Comparison of ENCODE assay signal across 26 mouse cellular contexts in the genomic region with DNA sequence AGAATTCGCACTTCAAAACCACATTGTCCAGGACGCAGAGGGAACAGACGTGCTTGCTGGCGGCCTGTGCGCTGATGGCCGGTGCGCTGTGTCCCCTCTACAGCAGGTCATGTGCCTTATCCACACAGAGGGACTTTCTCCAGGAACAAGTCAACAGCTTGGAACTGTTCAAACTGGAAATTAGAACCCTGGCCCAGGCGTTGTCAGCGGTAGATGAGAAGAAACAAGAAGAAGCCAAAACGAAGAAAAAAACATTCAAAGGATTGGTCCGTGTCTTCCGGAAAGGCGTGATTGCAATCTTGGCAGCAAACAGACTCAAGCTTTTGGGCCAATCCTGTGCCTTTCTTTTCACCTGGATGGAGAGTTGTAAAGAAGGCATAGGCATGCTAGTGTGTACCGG.
DNase-seq lines count a peak whose midpoint lies in the region; ATAC-seq and TF ChIP-seq lines count a peak whose summit lies in the region.
"Had no signal": no experiment of that assay in that cellular context is flagged by ENCODE, and none has a peak within 500 bp of the region (broad histone marks: within the 10 kb centered on the region; RNA-seq: fewer than 3 reads in every experiment).

No protein-coding gene starts in this region.

- no peaks in the 10 kb centered on the region for H3K27me3 ChIP-seq in heart, embryonic 11.5 days (ENCODE audit: control insufficient read depth, insufficient read depth, low read length)
- no peaks in the 10 kb centered on the region for H3K27me3 ChIP-seq in heart, embryonic 12.5 days (replicated peaks)
- H3K27me3 ChIP-seq: CH12.LX; forebrain, embryonic 13.5 days; Patski had no signal

- H3K4me3 ChIP-seq in heart, embryonic 11.5 days (ENCODE audit: low read depth, low read length), result no peak overlapping the region
- H3K4me3 ChIP-seq in heart, embryonic 12.5 days, result no peak overlapping the region
- no peak overlapping the region for H3K4me3 ChIP-seq in left cerebral cortex, adult 2 months
- H3K4me3 ChIP-seq: forebrain, embryonic 10.5 days; forebrain, embryonic 13.5 days had no signal

- peak; percentile 21 to 29 for DNase-seq in heart, adult 18-20 months
- peak; percentile 28 to 35 for DNase-seq in heart, postnatal 10 days
- DNase-seq in ZHBTc4 (ENCODE audit: low read depth, low spot score), result peak; percentile 19
- no peak for DNase-seq in layer of hippocampus, adult 9-10 months (ENCODE audit: low spot score)
- no peak for DNase-seq in left cerebral cortex, adult 2 months (ENCODE audit: extremely low spot score in 1 of 2, low spot score in 2 of 2)
- DNase-seq: adrenal gland, postnatal 10 days; adrenal gland, postnatal 36 days; B cell, adult 2 months; cerebellum, adult 18-20 months; cerebellum, adult 9-10 months; cerebellum, postnatal 14 days; gastrocnemius, postnatal 10 days; gastrocnemius, postnatal 36 days; kidney, adult 18-20 months had no signal

- no peaks in the 10 kb centered on the region for H3K4me1 ChIP-seq in heart, embryonic 11.5 days (ENCODE audit: control insufficient read depth, insufficient read depth, low read length)
- H3K4me1 ChIP-seq in heart, embryonic 12.5 days (replicated peaks), result no peaks in the 10 kb centered on the region
- H3K4me1 ChIP-seq: forebrain, embryonic 10.5 days; forebrain, embryonic 13.5 days had no signal

- 85% methylated on average over 14 of the region's 14 CpGs for WGBS in heart, embryonic 11.5 days (ENCODE audit: insufficient replicate concordance)
- 92% methylated on average over 14 of the region's 14 CpGs for WGBS in heart, embryonic 12.5 days

- H3K4me2 ChIP-seq in heart, embryonic 11.5 days, result no peak overlapping the region
- H3K4me2 ChIP-seq in heart, embryonic 12.5 days, result no peak overlapping the region
- H3K4me2 ChIP-seq: forebrain, embryonic 13.5 days; hindbrain, embryonic 14.5 days had no signal

- TF ChIP-seq CTCF in left cerebral cortex, adult 2 months (IDR thresholded peaks at IDR 0.05), result no peak

- no peak overlapping the region for H3K27ac ChIP-seq in heart, embryonic 11.5 days (ENCODE audit: low read depth, low read length)
- H3K27ac ChIP-seq in heart, embryonic 12.5 days (ENCODE audit: poor library complexity, severe bottlenecking), result no peak overlapping the region
- H3K27ac ChIP-seq in left cerebral cortex, adult 2 months, result no peak overlapping the region
- H3K27ac ChIP-seq: forebrain, embryonic 10.5 days; forebrain, embryonic 13.5 days; hindbrain, embryonic 14.5 days; hindbrain, postnatal 0 days had no signal

- no peaks in the 10 kb centered on the region for H3K9me3 ChIP-seq in heart, embryonic 11.5 days (replicated peaks; ENCODE audit: control insufficient read depth, low read length)
- H3K9me3 ChIP-seq in heart, embryonic 12.5 days (replicated peaks), result no peaks in the 10 kb centered on the region
- H3K9me3 ChIP-seq: forebrain, embryonic 10.5 days; forebrain, embryonic 13.5 days had no signal

- H3K9ac ChIP-seq in heart, embryonic 11.5 days (ENCODE audit: low read depth, low read length), result no peak overlapping the region
- no peak overlapping the region for H3K9ac ChIP-seq in heart, embryonic 12.5 days
- H3K9ac ChIP-seq: forebrain, embryonic 13.5 days; hindbrain, embryonic 14.5 days had no signal

- intact Hi-C loops in heart, postnatal 10 days (cut with DNase I), result no loop called here
- intact Hi-C loops in left cerebral cortex, adult 2 months (cut with DNase I), result no loop called here

- no peak for ATAC-seq in heart, embryonic 11.5 days (replicated peaks; ENCODE audit: insufficient number of reproducible peaks, low FRiP score, low TSS enrichment)
- ATAC-seq in heart, embryonic 12.5 days (ENCODE audit: insufficient number of reproducible peaks, low FRiP score), result no peak
- ATAC-seq: forebrain, embryonic 13.5 days; forebrain, embryonic 16.5 days; hindbrain, postnatal 0 days; inflammation-experienced regulatory T-cells, adult 6 months; intestine, embryonic 16.5 days; Patski had no signal

- no peaks in the 10 kb centered on the region for H3K36me3 ChIP-seq in heart, embryonic 11.5 days (ENCODE audit: control insufficient read depth, insufficient read depth, low read length)
- H3K36me3 ChIP-seq in heart, embryonic 12.5 days, result no peaks in the 10 kb centered on the region
- H3K36me3 ChIP-seq: forebrain, embryonic 10.5 days; G1E had no signal

Comparison
In these comparisons a context has a peak if more than half of its experiments do, and no peak if none do; other contexts are left out.
1. DNase-seq: peak in heart, adult 18-20 months (2 of 2), heart, postnatal 10 days (2 of 2) and ZHBTc4 (single experiment); none in layer of hippocampus, adult 9-10 months (single experiment) and left cerebral cortex, adult 2 months (0 of 2).